Mouse (Mus musculus): Measurements from ENCODE around the gene Mylk3.

GRCm38 (mm10) chr8:85398548-85398947 lies 12.4 kb upstream of the Mylk3 start:
- TF ChIP-seq CTCF (IDR thresholded peaks at IDR 0.05; ENCODE audit: insufficient read depth, low read length), result peak; percentile 29
- no peak for TF ChIP-seq POLR2A (IDR thresholded peaks at IDR 0.05; ENCODE audit: borderline replicate concordance, extremely low read depth, low read depth, low read length)

Data from lung, adult 2 months (tissue).